Mouse (Mus musculus) gastrocnemius, postnatal 10 days (tissue): ENCODE measurements at regions not wholly inside any gene's neighbourhood (a gene's known extent, or its start where the extent isn't known, plus 50 kb on each side); places are given as distances from the start of the nearest gene placed in this dataset.
"Not testable (repeated sequence)": the region's sequence is repeated elsewhere in the genome, so short reads cannot be mapped to it uniquely, and the experiment has no call there.

Experiments
- DNase-seq: peaks from one replicate; pipeline ENCODE4 v3.0.0; 2021; ENCODE audit warnings: mixed read lengths

- no peak for DNase-seq
Measured at GRCm38 (mm10) chr14:74217914-74218446, 422.7 kb upstream of the Htr2a start.

- no peak for DNase-seq
Measured at GRCm38 (mm10) chr14:74219761-74220160, 420.9 kb upstream of the Htr2a start.

GRCm38 (mm10) chr14:74222093-74222492 is 418.5 kb upstream of the Htr2a start:
- DNase-seq: no peak

GRCm38 (mm10) chr14:74229560-74230187 is 411.0 kb upstream of the Htr2a start:
- DNase-seq: no peak

DNA sequence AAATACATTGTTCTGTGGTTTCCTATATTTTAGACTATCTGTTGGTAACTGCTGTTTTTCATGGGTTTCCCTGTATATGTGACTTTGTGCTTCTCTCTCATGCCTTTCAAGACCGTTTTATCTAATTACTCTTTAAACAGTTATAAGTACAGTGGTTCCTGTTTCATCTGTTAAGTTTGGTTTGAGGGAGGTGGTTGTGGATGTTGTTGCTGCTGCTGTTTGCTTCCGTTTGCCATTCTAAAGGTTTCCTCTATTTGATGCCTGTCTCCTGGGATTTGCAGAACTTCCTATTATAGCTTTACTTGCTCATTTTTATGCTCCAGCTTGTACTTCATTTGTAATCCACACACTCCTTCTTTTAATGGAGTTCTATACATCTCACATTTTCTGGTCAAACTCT is 400.4 kb upstream of the Htr2a start:
- DNase-seq: no peak

DNA sequence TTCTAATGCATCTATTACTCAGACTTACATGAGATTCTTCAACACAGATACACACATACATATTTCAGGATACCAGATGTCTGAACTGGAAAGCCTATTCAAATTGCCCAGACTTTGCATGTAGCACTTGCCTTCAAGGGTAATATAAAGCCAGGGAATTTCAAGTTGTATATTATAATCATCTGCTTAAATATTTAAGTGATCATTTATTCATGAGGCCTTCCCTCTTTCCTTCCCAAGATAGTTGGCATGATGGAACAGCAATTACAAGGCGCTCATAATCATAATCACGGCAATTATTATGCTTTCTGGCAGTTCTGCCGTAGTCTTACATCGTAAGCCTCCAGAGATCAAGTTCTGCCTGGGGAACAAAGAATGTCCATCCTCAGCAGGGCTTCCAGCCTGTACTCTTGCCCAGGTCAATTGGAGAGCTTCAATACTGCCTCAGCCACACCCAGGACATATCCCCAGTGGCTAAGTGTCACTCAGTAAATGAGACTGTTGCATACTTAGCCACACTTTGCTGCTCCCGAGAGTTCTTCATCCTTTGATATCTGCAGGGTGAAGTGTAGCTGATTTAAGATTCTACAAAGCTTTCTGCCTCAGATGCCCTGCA is 391.3 kb upstream of the Htr2a start:
- no peak for DNase-seq

DNA sequence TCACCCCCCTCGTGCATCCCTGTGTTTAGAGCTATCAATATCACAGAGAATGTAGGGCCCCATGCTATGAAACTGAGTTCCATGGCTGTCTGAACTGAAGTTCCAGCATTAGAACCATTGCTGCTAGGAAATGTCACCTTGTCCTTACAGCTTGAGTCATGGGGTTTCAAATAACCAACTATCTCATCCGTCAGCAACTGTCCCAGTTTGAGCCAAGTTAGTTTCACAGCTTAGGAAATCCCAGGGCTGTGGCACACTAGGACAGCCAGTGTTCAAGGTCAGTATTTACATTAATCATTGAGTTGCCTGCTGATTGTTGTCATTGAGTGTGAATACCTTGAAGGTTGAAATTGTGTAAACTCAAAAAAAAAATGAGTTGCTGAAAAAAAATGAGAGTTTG is 390.6 kb upstream of the Htr2a start:
- DNase-seq: no peak

- DNase-seq: no peak
Measured at GRCm38 (mm10) chr14:74252189-74253145, 388.2 kb upstream of the Htr2a start.

GRCm38 (mm10) chr14:74255000-74255399 is 385.6 kb upstream of the Htr2a start:
- no peak for DNase-seq

DNA sequence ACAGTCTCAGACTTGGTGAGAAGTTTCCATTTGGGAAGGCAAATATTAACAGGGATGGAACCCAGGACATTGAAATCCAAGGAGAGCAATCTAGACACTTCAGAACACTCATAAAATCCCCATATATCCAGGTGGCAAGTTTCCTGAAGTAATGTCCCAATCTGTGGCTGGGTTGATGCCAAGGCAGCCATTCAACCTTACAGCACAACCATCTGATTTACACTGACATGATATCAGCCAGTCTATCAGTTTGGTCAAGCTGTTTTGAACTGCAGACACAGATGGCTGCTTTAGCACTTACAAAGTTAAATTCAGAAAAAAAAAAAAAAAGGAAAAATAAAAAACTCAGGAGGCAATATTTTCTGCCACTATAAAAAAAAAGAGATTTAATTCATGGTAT is 381.2 kb upstream of the Htr2a start:
- no peak for DNase-seq

GRCm38 (mm10) chr14:74267086-74267485 is 373.6 kb upstream of the Htr2a start:
- no peak for DNase-seq

DNA sequence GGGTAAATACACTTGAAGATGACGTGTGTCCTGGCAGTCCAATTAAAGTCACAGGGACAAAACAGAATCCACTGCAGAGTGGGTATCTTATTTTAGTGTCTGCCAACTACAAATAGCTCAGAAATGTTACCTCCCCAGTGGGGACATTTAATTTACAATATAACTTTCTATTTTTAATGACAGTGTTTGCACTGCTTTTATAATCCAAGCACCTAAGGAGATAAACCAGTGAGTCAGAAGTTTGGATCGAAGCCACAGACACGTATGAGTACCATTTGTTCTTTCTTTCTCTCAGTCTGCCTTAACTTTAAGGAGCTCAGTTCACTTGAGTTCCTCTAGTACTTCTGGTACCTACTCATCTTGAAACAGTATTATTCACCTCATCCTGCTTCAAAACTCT is 346.1 kb upstream of the Htr2a start:
- no peak for DNase-seq

DNA sequence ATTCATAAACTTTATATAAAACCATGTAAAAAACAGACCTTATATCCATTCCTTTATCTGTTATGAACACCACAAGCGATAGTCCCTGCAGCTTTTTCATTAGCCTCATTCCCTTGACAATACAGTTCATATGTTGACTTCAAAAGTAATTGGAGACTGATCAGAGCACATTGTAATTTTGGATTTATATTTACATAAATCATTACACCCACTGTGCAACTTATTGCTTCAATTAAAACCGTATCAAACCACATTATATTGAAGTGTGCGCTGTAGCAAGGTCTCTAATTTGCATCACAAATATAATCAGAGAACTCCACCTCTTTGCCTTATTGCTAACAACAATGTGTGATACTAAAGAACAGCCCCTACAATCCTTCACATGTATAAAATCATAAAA is 336.2 kb upstream of the Htr2a start:
- DNase-seq: no peak

DNA sequence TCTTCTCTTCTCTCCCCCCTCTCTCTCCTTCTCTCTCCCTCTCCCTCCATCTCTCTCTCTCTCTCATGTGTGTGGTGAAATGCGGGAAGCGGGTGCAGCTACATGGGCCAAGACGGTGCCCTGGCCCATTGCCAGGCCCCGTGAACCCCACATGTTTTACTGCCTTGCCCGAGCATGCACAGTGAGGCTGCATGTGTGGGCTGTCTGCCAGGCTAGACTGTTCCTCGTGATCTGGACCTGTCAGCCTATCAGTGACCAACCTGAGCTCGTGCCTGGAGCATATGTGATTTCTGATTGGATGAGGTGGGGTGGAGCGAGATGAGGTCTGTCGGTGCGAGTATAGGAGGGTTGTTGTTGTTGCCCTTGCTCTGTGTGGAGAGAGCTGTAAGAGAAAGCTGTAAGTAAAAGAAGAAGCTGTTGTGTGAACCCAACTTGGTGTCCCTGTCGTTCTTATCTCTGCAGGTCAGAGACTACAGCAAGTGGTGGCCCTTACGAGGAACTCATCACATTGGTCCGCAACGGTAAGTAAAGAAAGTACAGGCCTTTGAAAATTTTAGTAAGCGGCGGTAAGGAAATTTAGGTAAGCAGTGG is 333.8 kb upstream of the Htr2a start:
- no peak for DNase-seq

DNA sequence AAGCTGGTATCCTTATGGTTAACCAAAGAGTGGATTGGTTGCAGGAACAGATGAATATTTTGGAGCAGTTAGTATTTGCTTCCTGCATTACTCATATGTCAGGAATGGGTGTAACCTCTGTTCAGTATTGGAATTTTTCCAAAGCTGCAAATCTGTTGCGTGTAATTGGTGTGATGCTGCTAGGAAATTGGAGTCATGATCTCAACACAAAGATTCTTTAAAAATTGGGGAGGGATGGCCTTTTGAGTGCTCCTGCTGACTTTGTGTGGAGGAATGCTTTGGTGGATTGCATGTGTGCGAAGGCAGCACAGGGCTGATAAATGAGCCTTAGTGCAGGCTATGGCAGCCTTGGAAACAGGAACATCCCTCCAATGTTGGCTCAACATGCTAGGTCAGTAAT is 331.2 kb upstream of the Htr2a start:
- not testable (repeated sequence) for DNase-seq

DNA sequence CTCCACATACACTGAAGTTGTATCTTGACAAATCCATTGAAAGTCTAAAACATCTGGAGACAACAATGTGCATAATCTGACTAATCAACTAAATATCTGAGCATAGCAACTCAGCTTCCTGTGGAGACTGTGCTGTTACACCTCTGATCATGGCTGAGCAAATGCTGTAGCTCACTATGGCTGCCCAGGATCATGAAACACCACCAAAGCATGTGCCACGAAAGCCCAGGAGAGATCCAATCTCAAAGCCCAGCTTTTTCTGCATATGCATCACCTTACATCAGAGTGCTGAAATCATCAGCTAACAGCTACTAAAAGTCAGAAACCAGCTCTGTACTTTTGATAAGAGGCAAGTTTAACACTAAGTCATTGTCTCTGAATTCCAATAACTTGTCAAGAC is 313.3 kb upstream of the Htr2a start:
- DNase-seq: no peak

DNA sequence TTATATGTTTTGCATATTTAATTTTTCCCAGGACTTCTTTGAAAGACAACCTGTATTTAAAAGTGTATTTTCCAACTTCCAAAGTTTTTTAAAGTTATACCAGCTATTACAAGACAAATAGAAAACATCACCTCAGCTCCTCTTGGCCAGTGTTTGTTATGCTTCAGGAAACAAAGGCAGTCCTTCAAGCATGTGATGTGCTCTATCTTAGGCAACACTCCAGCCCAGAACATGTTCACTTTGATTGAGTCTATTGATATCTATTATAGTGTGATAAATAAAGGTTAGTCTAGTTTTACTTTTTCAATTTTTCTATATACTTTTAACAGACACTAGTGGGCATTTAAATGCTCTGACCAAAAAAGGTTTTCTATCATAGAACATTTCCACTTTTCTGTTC is 289.9 kb upstream of the Htr2a start:
- DNase-seq: no peak

DNA sequence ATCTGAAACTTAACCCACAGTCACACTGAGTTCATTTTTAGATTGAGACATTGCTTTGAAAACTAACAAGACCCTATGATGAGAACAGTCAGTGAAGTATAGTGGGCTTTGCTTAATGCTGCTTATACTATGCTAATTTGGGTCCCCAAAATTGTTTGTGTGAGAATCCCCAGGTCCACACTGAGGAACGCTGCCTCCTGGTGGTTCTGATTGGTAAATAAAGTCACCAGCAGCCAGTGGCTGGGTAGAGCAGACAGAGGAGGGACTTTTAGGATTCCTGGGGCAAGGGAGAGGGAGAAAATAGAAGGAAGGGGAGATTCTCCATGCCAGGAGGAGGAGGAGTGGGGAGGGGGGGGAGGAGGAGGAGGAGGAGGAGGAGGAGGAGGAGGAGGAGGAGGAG is 288.4 kb upstream of the Htr2a start:
- DNase-seq: no peak

DNA sequence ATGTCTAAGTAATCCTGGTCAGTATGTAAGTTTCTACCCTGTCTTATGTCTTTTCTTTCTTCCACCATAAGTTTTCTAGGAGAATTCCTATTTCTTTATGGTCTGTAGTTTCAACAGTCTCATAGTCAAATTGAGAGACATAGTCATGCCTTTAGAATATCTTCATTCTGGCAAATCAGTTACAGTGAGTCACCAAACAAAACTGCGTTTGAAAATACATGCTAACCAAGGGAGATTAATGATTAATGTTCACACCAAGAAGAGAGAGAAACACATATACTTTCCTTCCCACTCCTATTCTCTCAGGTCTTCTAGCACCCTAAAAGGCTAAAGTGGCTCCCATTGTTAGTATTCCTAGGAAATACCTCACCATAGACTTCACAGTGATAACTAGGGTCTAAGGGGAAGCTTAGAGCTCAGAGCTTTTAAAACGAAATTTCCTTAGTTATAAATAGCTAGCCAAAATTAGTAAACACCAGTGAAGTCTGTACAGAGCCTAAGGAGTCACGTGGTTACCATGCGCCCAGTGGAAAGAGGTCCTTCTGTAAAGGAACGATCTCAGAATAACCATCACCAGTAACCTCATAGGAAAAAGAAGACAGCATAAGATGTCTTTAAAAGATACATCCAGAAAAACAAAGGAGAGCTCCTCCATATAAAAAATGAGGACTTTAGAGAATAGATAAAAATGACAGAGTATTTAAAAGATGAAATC is 281.8 kb upstream of the Htr2a start:
- DNase-seq: no peak

- no peak for DNase-seq
Measured at GRCm38 (mm10) chr14:74359663-74360552, 280.7 kb upstream of the Htr2a start.

DNA sequence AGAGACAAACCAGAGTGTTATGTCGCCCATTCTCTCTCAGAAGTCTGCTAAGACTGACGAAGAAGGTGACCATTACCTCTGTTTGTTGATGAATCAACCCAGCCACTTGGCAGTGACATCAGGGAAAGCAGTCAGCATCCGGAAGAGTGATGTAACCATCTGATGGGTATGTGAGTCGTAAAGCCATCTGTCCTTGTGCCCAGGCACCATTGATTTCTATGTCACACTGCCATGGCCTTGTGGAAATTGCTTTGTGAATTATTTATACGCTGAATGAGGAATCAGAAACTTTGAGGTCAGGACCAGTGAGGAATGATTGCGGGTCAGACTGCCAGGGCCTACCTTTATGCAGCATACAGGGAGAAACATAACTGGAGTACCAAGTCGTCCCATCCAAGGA is 256.2 kb upstream of the Htr2a start:
- DNase-seq: no peak
